Mouse (Mus musculus): ENCODE data around the gene Klc3.
A peak's percentile ranks its signal among the peaks of the same experiment; 100 is the strongest.

Gene Klc3

GRCm38 (mm10) chr7:19409753-19410152, 5.8 kb upstream of the Klc3 start:
- no peak for DNase-seq (ENCODE audit: low read depth, low spot score)

GRCm38 (mm10) chr7:19405417-19405816, 1.5 kb upstream of the Klc3 start:
- peak; percentile 92 for DNase-seq (ENCODE audit: low read depth, low spot score)

- no peak for DNase-seq (ENCODE audit: low read depth, low spot score)
Observed at GRCm38 (mm10) chr7:19404476-19404875, 572 bp upstream of the Klc3 start, which contains the start of gene Ckm. Gene Ckm, plus strand, starts transcription at chr7:19404776.

GRCm38 (mm10) chr7:19402535-19403112, 1.3 kb downstream of the Klc3 start:
- no peak for DNase-seq (ENCODE audit: low read depth, low spot score)

- DNase-seq (ENCODE audit: low read depth, low spot score) = peak; percentile 41
Observed at GRCm38 (mm10) chr7:19400946-19401345, 3.0 kb downstream of the Klc3 start.

GRCm38 (mm10) chr7:19399496-19400280, 4.2 kb downstream of the Klc3 start:
- DNase-seq (ENCODE audit: low read depth, low spot score) = peak; percentile 86

- DNase-seq (ENCODE audit: low read depth, low spot score) = no peak
Observed at GRCm38 (mm10) chr7:19394484-19394883, 9.4 kb downstream of the Klc3 start.

GRCm38 (mm10) chr7:19388699-19389413, 15.0 kb downstream of the Klc3 start:
- DNase-seq (ENCODE audit: low read depth, low spot score) = no peak

GRCm38 (mm10) chr7:19383708-19384107, 20.2 kb downstream of the Klc3 start:
- DNase-seq (ENCODE audit: low read depth, low spot score) = no peak

- no peak for DNase-seq (ENCODE audit: low read depth, low spot score)
Observed at GRCm38 (mm10) chr7:19382166-19382541, 21.8 kb downstream of the Klc3 start.

GRCm38 (mm10) chr7:19381377-19382165, 22.3 kb downstream of the Klc3 start, which contains the start of gene Ercc2:
Gene Ercc2, plus strand, starts transcription at chr7:19382010.
- peak; percentile 100 for DNase-seq (ENCODE audit: low read depth, low spot score)

- DNase-seq (ENCODE audit: low read depth, low spot score) = no peak
Observed at GRCm38 (mm10) chr7:19378049-19378448, 25.9 kb downstream of the Klc3 start.

- DNase-seq (ENCODE audit: low read depth, low spot score) = no peak
Observed at GRCm38 (mm10) chr7:19376019-19376418, 27.9 kb downstream of the Klc3 start.

GRCm38 (mm10) chr7:19375368-19375767, 28.5 kb downstream of the Klc3 start:
- DNase-seq (ENCODE audit: low read depth, low spot score) = no peak

- DNase-seq (ENCODE audit: low read depth, low spot score) = no peak
Observed at GRCm38 (mm10) chr7:19373367-19373766, 30.5 kb downstream of the Klc3 start.

GRCm38 (mm10) chr7:19369823-19370425, 34.0 kb downstream of the Klc3 start:
- DNase-seq (ENCODE audit: low read depth, low spot score) = peak; percentile 85

- no peak for DNase-seq (ENCODE audit: low read depth, low spot score)
Observed at GRCm38 (mm10) chr7:19368380-19368779, 35.5 kb downstream of the Klc3 start.

GRCm38 (mm10) chr7:19365376-19365775, 38.5 kb downstream of the Klc3 start:
- DNase-seq (ENCODE audit: low read depth, low spot score) = no peak

- peak; percentile 83 for DNase-seq (ENCODE audit: low read depth, low spot score)
Observed at GRCm38 (mm10) chr7:19363881-19364280, 40.0 kb downstream of the Klc3 start.

GRCm38 (mm10) chr7:19362276-19362675, 41.6 kb downstream of the Klc3 start:
- DNase-seq (ENCODE audit: low read depth, low spot score) = no peak

GRCm38 (mm10) chr7:19361720-19362119, 42.2 kb downstream of the Klc3 start:
- peak; percentile 92 for DNase-seq (ENCODE audit: low read depth, low spot score)

Data from CD4-positive, CD25-positive, alpha-beta regulatory T cell, adult 2 months (primary cell).